Mouse (Mus musculus): ENCODE measurements around the gene Gm17571.

DNA sequence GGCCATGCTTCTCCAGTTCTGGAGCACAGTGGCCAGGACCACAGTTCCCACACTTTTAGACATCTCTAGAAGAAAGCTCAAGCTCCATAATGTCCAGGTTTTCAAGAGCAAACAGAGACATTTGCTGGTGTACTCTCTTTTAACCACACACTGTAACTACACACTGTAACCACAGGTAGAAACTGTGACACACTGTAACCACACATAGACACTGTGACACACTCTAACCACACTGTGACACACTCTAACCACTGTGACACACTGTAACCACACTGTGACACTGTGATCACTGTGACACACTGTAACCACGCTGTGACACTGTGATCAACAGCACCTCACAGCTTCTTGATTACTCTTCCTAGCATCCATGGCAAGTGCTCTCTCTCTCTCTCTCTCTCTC is 317 bp downstream of the Gm17571 start:
- TF ChIP-seq CTCF (IDR thresholded peaks at IDR 0.05; ENCODE audit: extremely low read depth, insufficient read length, insufficient replicate concordance, low read depth, low read length) (no peak), POLR2A (IDR thresholded peaks at IDR 0.05; ENCODE audit: low read depth, low read length) (no peak)
